Comparison of ENCODE assay signal across 21 mouse cellular contexts in the genomic region with DNA sequence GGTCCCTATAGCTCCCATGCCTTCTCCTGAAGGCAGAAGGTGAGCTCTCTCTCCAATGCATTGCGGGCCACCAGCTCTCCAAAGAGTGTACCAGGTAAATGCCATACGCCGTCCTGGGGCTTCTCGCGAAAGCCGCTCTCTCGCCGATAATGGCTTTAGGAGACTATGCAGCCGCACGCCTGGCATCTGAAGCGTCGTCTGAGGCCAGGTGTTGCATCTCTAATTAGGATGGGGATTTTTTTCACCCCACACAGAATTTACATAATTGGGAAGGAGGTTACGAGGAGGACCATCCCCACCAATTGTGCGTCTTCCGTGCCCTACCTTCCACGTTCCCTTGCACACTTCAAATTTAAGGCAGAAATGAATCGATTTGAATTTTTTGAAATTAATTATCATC.
DNase-seq lines count a peak whose midpoint lies in the region; ATAC-seq lines count a peak whose summit lies in the region.
"Had no signal": no experiment of that assay in that cellular context is flagged by ENCODE, and none has a peak within 500 bp of the region (broad histone marks: within the 10 kb centered on the region; RNA-seq: fewer than 3 reads in every experiment).

No protein-coding gene starts in this region.

- no peaks in the 10 kb centered on the region for H3K27me3 ChIP-seq in midbrain, embryonic 12.5 days
- H3K27me3 ChIP-seq in midbrain, embryonic 10.5 days (ENCODE audit: low read depth, poor library complexity, severe bottlenecking), result no peaks in the 10 kb centered on the region
- H3K27me3 ChIP-seq in forebrain, embryonic 13.5 days, result no peaks in the 10 kb centered on the region
- no peaks in the 10 kb centered on the region for H3K27me3 ChIP-seq in hindbrain, embryonic 13.5 days
- no peaks in the 10 kb centered on the region for H3K27me3 ChIP-seq in neural tube, embryonic 13.5 days
- H3K27me3 ChIP-seq: embryonic facial prominence, embryonic 13.5 days; heart, embryonic 15.5 days; liver, embryonic 15.5 days had no signal

- no peak for ATAC-seq in midbrain, embryonic 12.5 days (ENCODE audit: low FRiP score, low read depth)
- no peak for ATAC-seq in forebrain, embryonic 13.5 days
- ATAC-seq in hindbrain, embryonic 13.5 days (ENCODE audit: low FRiP score), result no peak
- no peak for ATAC-seq in neural tube, embryonic 13.5 days (ENCODE audit: low read depth)
- no peak for ATAC-seq in granulocyte monocyte progenitor cell, adult 5-6 weeks (replicated peaks; ENCODE audit: poor library complexity, severe bottlenecking)
- ATAC-seq in monocyte, adult 5-6 weeks (replicated peaks; ENCODE audit: insufficient number of reproducible peaks, low FRiP score, low TSS enrichment, poor library complexity, severe bottlenecking), result no peak

- DNase-seq in midbrain, embryonic 10.5 days (ENCODE audit: low spot score), result no peak
- no peak for DNase-seq in left cerebral cortex, postnatal 10 days (ENCODE audit: extremely low spot score in 1 of 2, low spot score in 2 of 2)
- DNase-seq: adrenal gland, postnatal 14 days; cerebellum, adult 18-20 months; gastrocnemius, adult 2 months; heart, adult 11 months; kidney, adult 2 months; kidney, postnatal 36 days; layer of hippocampus, adult 9-11 months; lung, postnatal 10 days; retina, postnatal 1 day; thymus, adult 18-20 months had no signal

- H3K36me3 ChIP-seq in midbrain, embryonic 12.5 days, result no peaks in the 10 kb centered on the region
- H3K36me3 ChIP-seq in midbrain, embryonic 10.5 days, result 0 out of 2 replicates have a peak, but pooled peaks cover under 1% of the 10 kb centered on the region
- H3K36me3 ChIP-seq in forebrain, embryonic 13.5 days (ENCODE audit: poor library complexity, severe bottlenecking), result no peaks in the 10 kb centered on the region
- no peaks in the 10 kb centered on the region for H3K36me3 ChIP-seq in hindbrain, embryonic 13.5 days
- no peaks in the 10 kb centered on the region for H3K36me3 ChIP-seq in neural tube, embryonic 13.5 days
- H3K36me3 ChIP-seq: embryonic facial prominence, embryonic 13.5 days; heart, embryonic 15.5 days; liver, embryonic 15.5 days had no signal

- H3K9me3 ChIP-seq in midbrain, embryonic 12.5 days, result no peaks in the 10 kb centered on the region
- no peaks in the 10 kb centered on the region for H3K9me3 ChIP-seq in midbrain, embryonic 10.5 days (replicated peaks)
- H3K9me3 ChIP-seq in forebrain, embryonic 13.5 days (replicated peaks), result no peaks in the 10 kb centered on the region
- no peaks in the 10 kb centered on the region for H3K9me3 ChIP-seq in hindbrain, embryonic 13.5 days
- H3K9me3 ChIP-seq in neural tube, embryonic 13.5 days, result no peaks in the 10 kb centered on the region
- H3K9me3 ChIP-seq: embryonic facial prominence, embryonic 13.5 days; heart, embryonic 15.5 days; liver, embryonic 15.5 days had no signal

- no peak overlapping the region for H3K4me3 ChIP-seq in midbrain, embryonic 12.5 days
- H3K4me3 ChIP-seq in midbrain, embryonic 10.5 days, result no peak overlapping the region
- no peak overlapping the region for H3K4me3 ChIP-seq in forebrain, embryonic 13.5 days
- H3K4me3 ChIP-seq in hindbrain, embryonic 13.5 days, result no peak overlapping the region
- no peak overlapping the region for H3K4me3 ChIP-seq in neural tube, embryonic 13.5 days
- H3K4me3 ChIP-seq: embryonic facial prominence, embryonic 13.5 days; gastrocnemius, adult 2 months; heart, embryonic 15.5 days; liver, embryonic 15.5 days had no signal

- 64% methylated on average over 17 of the region's 17 CpGs for WGBS in midbrain, embryonic 12.5 days
- 82% methylated on average over 17 of the region's 17 CpGs for WGBS in midbrain, embryonic 10.5 days
- 44% methylated on average over 17 of the region's 17 CpGs for WGBS in forebrain, embryonic 13.5 days
- 47% methylated on average over 17 of the region's 17 CpGs for WGBS in hindbrain, embryonic 13.5 days
- WGBS in neural tube, embryonic 13.5 days, result 31% methylated on average over 17 of the region's 17 CpGs

- no peak overlapping the region for H3K9ac ChIP-seq in midbrain, embryonic 12.5 days (replicated peaks)
- H3K9ac ChIP-seq in forebrain, embryonic 13.5 days, result no peak overlapping the region; the same call in 1 of the 2 replicates
- H3K9ac ChIP-seq in hindbrain, embryonic 13.5 days, result peak overlapping the region; percentile 13; the same call in 1 of the 2 replicates
- peak overlapping the region; percentile 9 for H3K9ac ChIP-seq in neural tube, embryonic 13.5 days
- H3K9ac ChIP-seq: embryonic facial prominence, embryonic 13.5 days; heart, embryonic 15.5 days; liver, embryonic 15.5 days had no signal

- intact Hi-C loops in left cerebral cortex, postnatal 10 days (cut with DNase I), result no loop called here

- peak overlapping the region; percentile 82 for H3K27ac ChIP-seq in midbrain, embryonic 12.5 days (replicated peaks)
- H3K27ac ChIP-seq in midbrain, embryonic 10.5 days (replicated peaks), result no peak overlapping the region; the same call in 1 of the 2 replicates
- H3K27ac ChIP-seq in forebrain, embryonic 13.5 days, result peak overlapping the region; percentile 88
- peak overlapping the region; percentile 93 for H3K27ac ChIP-seq in hindbrain, embryonic 13.5 days
- peak overlapping the region; percentile 79 for H3K27ac ChIP-seq in neural tube, embryonic 13.5 days (replicated peaks)
- H3K27ac ChIP-seq: embryonic facial prominence, embryonic 13.5 days; gastrocnemius, adult 2 months; heart, embryonic 15.5 days; liver, embryonic 15.5 days had no signal

- H3K4me2 ChIP-seq in midbrain, embryonic 12.5 days (replicated peaks), result 0 out of 2 replicates have a peak overlapping the region, but pooled peaks have one; percentile 0
- H3K4me2 ChIP-seq in forebrain, embryonic 13.5 days, result peak overlapping the region; percentile 33
- peak overlapping the region; percentile 33 for H3K4me2 ChIP-seq in hindbrain, embryonic 13.5 days
- peak overlapping the region; percentile 39 for H3K4me2 ChIP-seq in neural tube, embryonic 13.5 days
- H3K4me2 ChIP-seq: embryonic facial prominence, embryonic 13.5 days; heart, embryonic 15.5 days; liver, embryonic 15.5 days had no signal

- peaks cover 62% of the 10 kb centered on the region for H3K4me1 ChIP-seq in midbrain, embryonic 12.5 days
- H3K4me1 ChIP-seq in midbrain, embryonic 10.5 days, result peaks cover 64% of the 10 kb centered on the region
- H3K4me1 ChIP-seq in forebrain, embryonic 13.5 days, result peaks cover 60% of the 10 kb centered on the region
- H3K4me1 ChIP-seq in hindbrain, embryonic 13.5 days (replicated peaks), result peaks cover 83% of the 10 kb centered on the region
- peaks cover 94% of the 10 kb centered on the region for H3K4me1 ChIP-seq in neural tube, embryonic 13.5 days (replicated peaks)
- H3K4me1 ChIP-seq: liver, embryonic 15.5 days had no signal

Comparison
In these comparisons a context has a peak if more than half of its experiments do, and no peak if none do; other contexts are left out.
1. H3K9ac ChIP-seq: peak in hindbrain, embryonic 13.5 days (single experiment) and neural tube, embryonic 13.5 days (single experiment); none in midbrain, embryonic 12.5 days (single experiment) and forebrain, embryonic 13.5 days (single experiment).
2. Peak in every context shown above with its lines, with median percentiles within 50 percentile points of each other: H3K4me2 ChIP-seq.